Mouse (Mus musculus): ENCODE data around the gene Hypk. TPM values are rescaled to one million over a fixed set of nuclear protein-coding genes. Genes with fewer than 3 reads are reported as not detected.

Hypk gene
- polyA plus RNA-seq, 2 experiments, result 26.8 to 72.9 TPM

DNA sequence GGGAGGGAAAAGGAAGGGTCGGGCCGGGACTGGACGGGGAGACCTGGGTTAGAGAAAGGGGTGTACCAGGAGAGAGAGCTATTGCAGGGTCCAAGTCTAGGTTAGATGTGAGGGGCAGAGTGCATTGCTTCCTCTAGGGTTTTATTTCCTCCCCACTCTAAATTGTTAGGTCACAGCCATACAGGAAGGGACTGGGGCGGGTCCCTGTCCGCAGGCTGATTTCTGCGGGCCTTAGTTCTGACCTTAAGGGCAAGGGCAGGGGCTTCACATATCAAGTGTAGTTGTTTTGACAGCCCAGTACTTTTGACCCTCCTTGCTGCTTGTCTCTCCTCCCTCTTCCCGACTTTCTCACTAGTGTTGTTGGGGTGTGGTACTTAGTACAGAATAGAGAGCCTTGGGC lies 3.0 kb upstream of the Hypk start:
- Histone ChIP-seq H3K27me3 (ENCODE audit: control insufficient read depth, insufficient read depth, low read length) (no peaks in the 10 kb centered on the region), H3K36me3 (replicated peaks; ENCODE audit: control insufficient read depth, insufficient read depth, low read depth) (peaks cover 15% of the 10 kb centered on the region), H3K4me2 (ENCODE audit: low read depth) (peak overlapping the region; percentile 98), H3K4me3 (ENCODE audit: insufficient read depth in 1 of 2, low read depth in 2 of 2, low read length in 2 of 2) (peak overlapping the region; percentile 87 to 96), H3K27ac (peak overlapping the region; percentile 81), H3K9me3 (ENCODE audit: control insufficient read depth, low read length) (no peaks in the 10 kb centered on the region), H3K4me1 (replicated peaks; ENCODE audit: control insufficient read depth in 2 of 2, insufficient read depth in 2 of 2, low read length in 1 of 2) (peaks cover 9 to 16% of the 10 kb centered on the region in 2 experiments), H3K9ac (replicated peaks) (peak overlapping the region; percentile 100)
- DNase-seq (ENCODE audit: low read depth in 3 of 3, low spot score in 3 of 3), result no peak
- WGBS (ENCODE audit: insufficient replicate concordance), result 2% methylated on average over 7 of the region's 7 CpGs
- ATAC-seq (ENCODE audit: insufficient read depth), result no peak
- TF ChIP-seq EP300 (IDR thresholded peaks at IDR 0.05; ENCODE audit: low read depth), result no peak
- TF ChIP-seq CTCF (IDR thresholded peaks at IDR 0.05; ENCODE audit: low read depth), result no peak

DNA sequence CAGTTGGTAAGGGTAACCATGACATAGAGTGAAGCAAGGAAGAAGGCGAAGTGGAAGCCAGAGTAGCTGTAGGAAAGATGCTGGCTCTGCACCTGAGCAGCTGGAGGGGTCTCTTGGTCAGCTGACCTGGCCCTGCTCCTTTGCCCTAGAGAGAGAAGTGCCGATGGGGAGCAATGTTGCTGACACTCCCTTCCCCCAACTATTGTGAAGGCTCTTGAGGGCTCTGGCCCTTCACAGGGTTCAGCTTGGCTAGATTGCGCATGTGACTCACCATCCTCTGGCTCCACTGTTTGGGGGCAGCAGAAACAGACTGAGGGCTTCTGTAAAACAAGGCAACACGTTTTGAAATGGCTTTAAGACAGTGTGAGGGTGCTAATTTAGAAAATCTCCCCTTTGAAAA lies 729 bp upstream of the Hypk start:
- H3K36me3 ChIP-seq (replicated peaks; ENCODE audit: control insufficient read depth, insufficient read depth, low read depth), result peaks cover 15% of the 10 kb centered on the region
- H3K4me2 ChIP-seq (ENCODE audit: low read depth), result no peak overlapping the region
- H3K27me3 ChIP-seq (ENCODE audit: control insufficient read depth, insufficient read depth, low read length), result no peaks in the 10 kb centered on the region
- no peaks in the 10 kb centered on the region for H3K9me3 ChIP-seq (ENCODE audit: control insufficient read depth, low read length)
- DNase-seq (ENCODE audit: low read depth in 3 of 3, low spot score in 3 of 3), result no peak
- no peak for ATAC-seq (ENCODE audit: insufficient read depth)
- H3K4me1 ChIP-seq (replicated peaks; ENCODE audit: control insufficient read depth in 2 of 2, insufficient read depth in 2 of 2, low read length in 1 of 2), result peaks cover 16 to 22% of the 10 kb centered on the region in 2 experiments
- H3K27ac ChIP-seq, result no peak overlapping the region
- TF ChIP-seq CTCF (IDR thresholded peaks at IDR 0.05; ENCODE audit: low read depth) (no peak), EP300 (IDR thresholded peaks at IDR 0.05; ENCODE audit: low read depth) (no peak)
- H3K4me3 ChIP-seq (ENCODE audit: insufficient read depth in 1 of 2, low read depth in 2 of 2, low read length in 2 of 2), result no peak overlapping the region
- 68% methylated on average over 4 of the region's 4 CpGs for WGBS (ENCODE audit: insufficient replicate concordance)
- H3K9ac ChIP-seq (replicated peaks), result no peak overlapping the region

DNA sequence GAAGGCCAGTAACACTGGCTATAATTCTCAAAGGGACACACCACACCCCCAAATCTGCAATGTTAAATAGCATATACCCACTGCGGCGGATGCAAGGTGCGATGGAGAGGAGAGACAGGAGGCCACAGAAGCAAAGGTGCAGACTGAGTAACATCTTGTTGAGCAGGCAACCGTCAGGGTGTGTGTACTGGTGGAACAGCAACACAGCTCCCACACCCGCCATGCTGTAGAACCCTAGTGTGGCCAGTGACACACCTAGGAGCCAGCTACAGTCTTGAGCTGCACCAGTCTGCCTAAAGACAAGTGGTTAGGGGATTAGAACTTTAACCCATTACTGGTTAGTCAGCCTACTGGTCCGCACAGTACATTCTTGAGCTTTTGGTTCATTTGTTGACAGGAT lies 827 bp downstream of the Hypk start:
- Histone ChIP-seq H3K27me3 (ENCODE audit: control insufficient read depth, insufficient read depth, low read length) (no peaks in the 10 kb centered on the region), H3K9me3 (ENCODE audit: control insufficient read depth, low read length) (no peaks in the 10 kb centered on the region), H3K9ac (replicated peaks) (no peak overlapping the region), H3K4me2 (ENCODE audit: low read depth) (no peak overlapping the region), H3K36me3 (replicated peaks; ENCODE audit: control insufficient read depth, insufficient read depth, low read depth) (peaks cover 20% of the 10 kb centered on the region), H3K4me1 (replicated peaks; ENCODE audit: control insufficient read depth in 2 of 2, insufficient read depth in 2 of 2, low read length in 1 of 2) (peaks cover 13 to 19% of the 10 kb centered on the region in 2 experiments), H3K27ac (no peak overlapping the region), H3K4me3 (ENCODE audit: insufficient read depth in 1 of 2, low read depth in 2 of 2, low read length in 2 of 2) (no peak overlapping the region)
- no peak for TF ChIP-seq CTCF (IDR thresholded peaks at IDR 0.05; ENCODE audit: low read depth)
- no peak for TF ChIP-seq EP300 (IDR thresholded peaks at IDR 0.05; ENCODE audit: low read depth)
- DNase-seq (ENCODE audit: low read depth in 3 of 3, low spot score in 3 of 3), result no peak
- WGBS (ENCODE audit: insufficient replicate concordance), result 79% methylated on average over 6 of the region's 6 CpGs
- no peak for ATAC-seq (ENCODE audit: insufficient read depth)

DNA sequence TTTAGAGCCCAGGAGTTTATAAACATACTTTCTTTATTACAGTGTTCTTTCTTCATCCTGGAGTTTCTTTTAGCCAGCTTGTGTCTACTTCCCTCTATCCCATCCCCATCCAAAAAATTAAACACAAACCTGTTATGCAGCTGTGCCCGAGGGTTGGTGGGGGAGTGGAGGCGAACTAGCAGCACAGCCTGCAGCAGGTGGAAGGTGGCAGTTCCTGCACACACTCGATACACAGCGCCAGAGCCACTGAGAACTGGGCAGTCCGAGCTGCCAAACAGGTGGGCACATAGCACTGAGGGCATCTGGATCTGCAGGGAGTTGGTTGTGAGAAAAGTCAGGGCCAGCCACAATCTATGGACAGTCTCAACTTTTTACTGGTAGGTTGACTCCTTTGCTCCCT lies 2.4 kb downstream of the Hypk start:
- no peaks in the 10 kb centered on the region for H3K27me3 ChIP-seq (ENCODE audit: control insufficient read depth, insufficient read depth, low read length)
- no peak overlapping the region for H3K4me2 ChIP-seq (ENCODE audit: low read depth)
- H3K36me3 ChIP-seq (replicated peaks; ENCODE audit: control insufficient read depth, insufficient read depth, low read depth), result peaks cover 24% of the 10 kb centered on the region
- TF ChIP-seq EP300 (IDR thresholded peaks at IDR 0.05; ENCODE audit: low read depth), result no peak
- TF ChIP-seq CTCF (IDR thresholded peaks at IDR 0.05; ENCODE audit: low read depth), result no peak
- H3K27ac ChIP-seq, result no peak overlapping the region
- DNase-seq (ENCODE audit: low read depth in 3 of 3, low spot score in 3 of 3) (no peak), ATAC-seq (ENCODE audit: insufficient read depth) (no peak)
- WGBS (ENCODE audit: insufficient replicate concordance), result 68% methylated on average over 5 of the region's 5 CpGs
- no peak overlapping the region for H3K4me3 ChIP-seq (ENCODE audit: insufficient read depth in 1 of 2, low read depth in 2 of 2, low read length in 2 of 2)
- H3K9ac ChIP-seq (replicated peaks), result no peak overlapping the region
- no peaks in the 10 kb centered on the region for H3K9me3 ChIP-seq (ENCODE audit: control insufficient read depth, low read length)
- H3K4me1 ChIP-seq (replicated peaks; ENCODE audit: control insufficient read depth in 2 of 2, insufficient read depth in 2 of 2, low read length in 1 of 2), result peaks cover 11 to 15% of the 10 kb centered on the region in 2 experiments

DNA sequence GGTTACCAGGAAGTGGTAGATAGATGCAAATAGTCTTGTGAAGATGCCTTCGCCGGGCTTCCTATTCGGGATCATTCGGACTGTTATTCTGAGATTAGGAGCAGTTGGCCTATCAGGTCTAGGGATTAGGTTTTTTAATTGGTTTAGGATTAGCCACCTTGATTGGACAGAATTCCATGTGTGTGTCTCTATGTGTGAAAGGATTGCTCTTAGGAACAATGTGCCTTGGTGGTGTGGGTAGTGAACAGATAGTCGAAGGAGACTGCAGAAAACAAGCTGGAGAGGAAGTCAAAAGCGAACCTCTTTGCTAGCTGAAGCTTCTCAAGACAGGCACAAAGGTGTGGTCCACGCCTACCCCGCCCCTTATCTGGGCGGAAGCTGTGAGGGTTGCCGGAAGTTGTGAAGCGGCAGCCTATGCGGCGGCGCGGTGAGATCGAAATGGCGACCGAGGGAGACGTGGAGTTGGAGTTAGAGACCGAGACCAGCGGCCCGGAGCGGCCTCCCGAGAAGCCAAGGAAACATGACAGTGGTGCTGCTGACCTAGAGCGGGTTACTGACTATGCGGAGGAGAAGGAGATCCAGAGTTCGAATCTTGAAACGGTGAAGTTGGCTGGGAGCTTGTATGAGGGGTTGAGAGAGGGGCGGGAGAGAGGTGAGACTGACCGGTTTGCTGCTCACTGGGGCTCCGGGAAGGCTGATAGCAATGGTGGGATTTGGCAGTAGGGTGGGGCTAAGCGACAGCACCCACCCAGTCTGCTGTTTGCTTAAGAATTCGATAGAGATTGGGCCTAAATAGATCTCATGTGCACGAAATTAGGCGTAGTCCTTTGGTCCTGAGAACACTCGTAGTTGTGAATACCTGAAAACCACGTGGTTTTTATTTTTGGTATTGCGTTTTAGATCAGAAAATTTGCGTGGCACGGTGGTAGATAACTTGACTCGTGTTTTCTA lies 3.9 kb downstream of the Hypk start, which contains the start of gene Serinc4:
TSS of gene Serinc4 (minus strand) at position 90 of the 951 bp plus-strand sequence.
- Histone ChIP-seq H3K4me3 (ENCODE audit: insufficient read depth in 1 of 2, low read depth in 2 of 2, low read length in 2 of 2) (peak within 1 kb of the TSS; percentile 60 to 92), H3K27me3 (ENCODE audit: control insufficient read depth, insufficient read depth, low read length) (no peaks in the 10 kb centered on the region), H3K4me1 (replicated peaks; ENCODE audit: control insufficient read depth in 2 of 2, insufficient read depth in 2 of 2, low read length in 1 of 2) (peaks cover 10 to 11% of the 10 kb centered on the region in 2 experiments), H3K9ac (replicated peaks) (peak within 1 kb of the TSS; percentile 67), H3K9me3 (ENCODE audit: control insufficient read depth, low read length) (no peaks in the 10 kb centered on the region), H3K36me3 (replicated peaks; ENCODE audit: control insufficient read depth, insufficient read depth, low read depth) (peaks cover 21% of the 10 kb centered on the region), H3K27ac (peak within 1 kb of the TSS; percentile 54), H3K4me2 (ENCODE audit: low read depth) (peak within 1 kb of the TSS; percentile 80)
- WGBS (ENCODE audit: insufficient replicate concordance), result 1% methylated on average over 41 of the region's 41 CpGs
- DNase-seq (ENCODE audit: low read depth in 3 of 3, low spot score in 3 of 3), result peak; percentile 80 to 89 (median 84)
- TF ChIP-seq CTCF (IDR thresholded peaks at IDR 0.05; ENCODE audit: low read depth) (no peak), EP300 (IDR thresholded peaks at IDR 0.05; ENCODE audit: low read depth) (no peak)
- peak; percentile 96 for ATAC-seq (ENCODE audit: insufficient read depth)

Measured in liver, embryonic 14.5 days (tissue).